Mouse (Mus musculus): ENCODE data around the gene Tyrp1.

The Tyrp1 gene

GRCm38 (mm10) chr4:80895278-80895894, 61.5 kb downstream of the Tyrp1 start:
- no peak for DNase-seq (ENCODE audit: low spot score)

Measured in retina, embryonic 14.5 days (tissue).